ENCODE assay signal across 7 mouse cellular contexts in the genomic region with DNA sequence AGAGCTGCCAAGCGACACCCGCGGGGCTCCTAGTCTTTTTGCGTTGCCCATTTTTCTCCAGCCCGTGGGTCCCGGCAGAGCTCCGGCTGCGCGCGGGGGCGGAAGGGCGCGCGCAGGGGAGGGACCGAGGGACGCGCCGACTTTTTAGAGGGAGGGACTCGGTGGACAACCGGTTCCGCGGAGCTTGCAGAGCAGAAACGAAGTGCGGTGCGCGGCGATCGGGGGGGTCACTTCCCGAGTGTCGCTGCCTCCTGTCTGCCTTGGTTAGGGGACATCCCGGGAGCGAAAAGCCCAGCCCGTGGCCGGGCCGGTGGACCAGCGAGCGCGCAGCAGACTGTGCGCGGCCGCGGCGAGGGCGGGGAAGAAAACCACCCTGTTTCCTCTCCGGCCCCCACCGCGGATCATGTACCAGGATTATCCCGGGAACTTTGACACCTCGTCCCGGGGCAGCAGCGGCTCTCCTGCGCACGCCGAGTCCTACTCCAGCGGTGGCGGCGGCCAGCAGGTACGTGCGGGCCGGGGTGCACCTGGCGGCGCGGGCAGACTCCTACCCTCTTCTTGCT. TPM values are rescaled to one million over a fixed set of nuclear protein-coding genes. Genes with fewer than 3 reads are reported as not detected.
DNase-seq lines count a peak whose midpoint lies in the region; ATAC-seq and TF ChIP-seq lines count a peak whose summit lies in the region.

No protein-coding gene starts in this region.

- TF ChIP-seq CTCF in hindbrain, postnatal 0 days (IDR thresholded peaks at IDR 0.05; ENCODE audit: low read depth), result no peak

- no peak for ATAC-seq in hindbrain, postnatal 0 days
- ATAC-seq in midbrain, embryonic 11.5 days (ENCODE audit: low FRiP score), result no peak

- H3K4me1 ChIP-seq in hindbrain, postnatal 0 days (ENCODE audit: insufficient read depth, low read length), result peaks cover 3% of the 10 kb centered on the region; the same call in 1 of the 2 replicates
- H3K4me1 ChIP-seq in midbrain, embryonic 11.5 days (ENCODE audit: control insufficient read depth, insufficient read depth, low read length), result peaks cover 13% of the 10 kb centered on the region

- intact Hi-C loops in left cerebral cortex, postnatal 4 days (cut with DNase I), result loop anchor here (5.0 to 10.0 kb wide), 2 partner anchors 439 to 542 kb away; a partner anchor contains a TSS

- H3K9me3 ChIP-seq in hindbrain, postnatal 0 days (ENCODE audit: low read length), result no peaks in the 10 kb centered on the region
- no peaks in the 10 kb centered on the region for H3K9me3 ChIP-seq in midbrain, embryonic 11.5 days (ENCODE audit: control insufficient read depth, low read length)

- no peaks in the 10 kb centered on the region for H3K36me3 ChIP-seq in hindbrain, postnatal 0 days (ENCODE audit: insufficient read depth, low read length)
- H3K36me3 ChIP-seq in midbrain, embryonic 11.5 days (ENCODE audit: control insufficient read depth, insufficient read depth, low read length), result no peaks in the 10 kb centered on the region

- peak overlapping the region; percentile 65 for H3K9ac ChIP-seq in hindbrain, postnatal 0 days (replicated peaks; ENCODE audit: low read length)
- peak overlapping the region; percentile 38 for H3K9ac ChIP-seq in midbrain, embryonic 11.5 days (ENCODE audit: low read length)

- under 1% methylated on average over 63 of the region's 63 CpGs for WGBS in hindbrain, postnatal 0 days
- WGBS in midbrain, embryonic 11.5 days, result under 1% methylated on average over 59 of the region's 63 CpGs

- 0 out of 2 replicates have a peak, but pooled peaks cover 4% of the 10 kb centered on the region for H3K27me3 ChIP-seq in hindbrain, postnatal 0 days (ENCODE audit: insufficient read depth, low read length)
- peaks cover 67% of the 10 kb centered on the region for H3K27me3 ChIP-seq in midbrain, embryonic 11.5 days (ENCODE audit: control insufficient read depth, insufficient read depth, low read length)

- DNase-seq in T-cell, adult 2 months (ENCODE audit: low spot score), result peak; percentile 66
- peak; percentile 75 for DNase-seq in cerebellum, adult 9-11 months
- DNase-seq in gastrocnemius, postnatal 10 days, result peak; percentile 79
- DNase-seq in hindbrain, postnatal 0 days (ENCODE audit: low spot score), result peak; percentile 31
- DNase-seq in left cerebral cortex, postnatal 4 days, result peak; percentile 40
- no peak for DNase-seq in midbrain, embryonic 11.5 days (ENCODE audit: low spot score, missing footprints)
- DNase-seq in spleen, postnatal 10 days (ENCODE audit: low spot score in 2 of 2), result peak; percentile 46 to 55

- peak overlapping the region; percentile 97 for H3K4me2 ChIP-seq in hindbrain, postnatal 0 days (ENCODE audit: low read depth, low read length)
- H3K4me2 ChIP-seq in midbrain, embryonic 11.5 days, result peak overlapping the region; percentile 92

- H3K4me3 ChIP-seq in hindbrain, postnatal 0 days (ENCODE audit: low read length), result peak overlapping the region; percentile 63
- H3K4me3 ChIP-seq in midbrain, embryonic 11.5 days (ENCODE audit: low read depth, low read length), result peak overlapping the region; percentile 53

- peak overlapping the region; percentile 81 for H3K27ac ChIP-seq in hindbrain, postnatal 0 days
- no peak overlapping the region; the same call in 1 of the 2 replicates for H3K27ac ChIP-seq in midbrain, embryonic 11.5 days (ENCODE audit: low read depth, low read length)

RNA-seq across cellular contexts. Expression of a gene that starts 0.8 kb away (rescaled TPM):
- 10 to 100 TPM; 30.2 to 33.1 TPM for total RNA-seq in gastrocnemius, postnatal 10 days (2021)
- total RNA-seq in hindbrain, postnatal 0 days (2014; rRNA removed), result 5.6 and 7.8 TPM in 2 replicates
- 0.59 and 0.64 TPM in 2 replicates for polyA plus RNA-seq in hindbrain, postnatal 0 days (2015; fragmentation: Nextera tagmentation; extraction: Ambion mirVana)
- total RNA-seq in left cerebral cortex, postnatal 4 days (2021), result 10 to 100 TPM; 46.3 to 52.0 TPM
- polyA plus RNA-seq in midbrain, embryonic 11.5 days (2014; fragmentation: Nextera tagmentation; extraction: Ambion mirVana), result 0.52 and 0.57 TPM in 2 replicates
